Mouse (Mus musculus) kidney, adult 18-20 months (tissue): ENCODE measurements around the gene Map3k6.
A peak's percentile ranks its signal among the peaks of the same experiment; 100 is the strongest.

Experiments used
- DNase-seq: peaks from one replicate; pipeline ENCODE4 v3.0.0; 2021

The Map3k6 gene

GRCm38 (mm10) chr4:133256820-133257219 lies 16.2 kb downstream of the Map3k6 start:
- DNase-seq, result peak; percentile 11

- peak; percentile 62 for DNase-seq
Observed at GRCm38 (mm10) chr4:133257230-133257629, 16.6 kb downstream of the Map3k6 start.

GRCm38 (mm10) chr4:133257798-133258408 lies 17.3 kb downstream of the Map3k6 start:
- no peak for DNase-seq

- DNase-seq, result no peak
Observed at GRCm38 (mm10) chr4:133261641-133262374, 21.2 kb downstream of the Map3k6 start.

- DNase-seq, result no peak
Observed at GRCm38 (mm10) chr4:133262375-133262765, 21.8 kb downstream of the Map3k6 start.

- peak; percentile 23 for DNase-seq
Observed at GRCm38 (mm10) chr4:133262882-133263281, 22.3 kb downstream of the Map3k6 start, which contains the start of gene Sytl1. Sytl1 (minus strand) TSS chr4:133263113.

- DNase-seq, result no peak
Observed at GRCm38 (mm10) chr4:133263756-133264155, 23.1 kb downstream of the Map3k6 start.

- no peak for DNase-seq
Observed at GRCm38 (mm10) chr4:133264559-133264958, 23.9 kb downstream of the Map3k6 start.

- DNase-seq, result no peak
Observed at GRCm38 (mm10) chr4:133265297-133265696, 24.7 kb downstream of the Map3k6 start.

- no peak for DNase-seq
Observed at GRCm38 (mm10) chr4:133265759-133266158, 25.1 kb downstream of the Map3k6 start.

- DNase-seq, result no peak
Observed at GRCm38 (mm10) chr4:133266248-133266880, 25.7 kb downstream of the Map3k6 start.

- DNase-seq, result no peak
Observed at GRCm38 (mm10) chr4:133268931-133269330, 28.3 kb downstream of the Map3k6 start.

- DNase-seq, result peak; percentile 17
Observed at GRCm38 (mm10) chr4:133269596-133269995, 29.0 kb downstream of the Map3k6 start.

GRCm38 (mm10) chr4:133270929-133271328 lies 30.3 kb downstream of the Map3k6 start:
- no peak for DNase-seq

- DNase-seq, result peak; percentile 97
Observed at GRCm38 (mm10) chr4:133277104-133278026, 36.7 kb downstream of the Map3k6 start, which contains the start of gene Tmem222. Tmem222 (minus strand) TSS chr4:133277792.

- DNase-seq, result no peak
Observed at GRCm38 (mm10) chr4:133278067-133278466, 37.4 kb downstream of the Map3k6 start.

GRCm38 (mm10) chr4:133278482-133278881 lies 37.9 kb downstream of the Map3k6 start:
- no peak for DNase-seq

GRCm38 (mm10) chr4:133281513-133281912 lies 40.9 kb downstream of the Map3k6 start:
- DNase-seq, result no peak

- no peak for DNase-seq
Observed at GRCm38 (mm10) chr4:133281951-133282481, 41.4 kb downstream of the Map3k6 start.

GRCm38 (mm10) chr4:133282656-133283055 lies 42.0 kb downstream of the Map3k6 start:
- DNase-seq, result no peak

- no peak for DNase-seq
Observed at GRCm38 (mm10) chr4:133285299-133285698, 44.7 kb downstream of the Map3k6 start.

- DNase-seq, result no peak
Observed at GRCm38 (mm10) chr4:133285950-133286349, 45.3 kb downstream of the Map3k6 start.
